ENCODE assay signal across 27 mouse cellular contexts in genomic region chr11:18983294-18983693, GRCm38 (mm10). TPM values are rescaled to one million over a fixed set of nuclear protein-coding genes. Genes with fewer than 3 reads are reported as not detected.
A peak's percentile ranks its signal among the peaks of the same experiment; 100 is the strongest.
DNase-seq lines count a peak whose midpoint lies in the region; ATAC-seq and TF ChIP-seq lines count a peak whose summit lies in the region.
"Had no signal": no experiment of that assay in that cellular context is flagged by ENCODE, and none has a peak within 500 bp of the region (broad histone marks: within the 10 kb centered on the region; RNA-seq: fewer than 3 reads in every experiment).

No protein-coding gene starts in this region.

- no peak for DNase-seq in forebrain, embryonic 10.5 days (ENCODE audit: extremely low spot score, low spot score)
- no peak for DNase-seq in forebrain, postnatal 0 days
- DNase-seq in heart, postnatal 14 days: no peak
- no peak for DNase-seq in adrenal gland, postnatal 14 days
- DNase-seq: adrenal gland, adult 2 months; cerebellum, adult 8-10 months; cerebellum, postnatal 36 days; gastrocnemius, postnatal 36 days; kidney, adult 8-10 months; kidney, postnatal 10 days; layer of hippocampus, adult 9-11 months; liver; lung, adult 2 months; lung, postnatal 10 days; right cerebral cortex, adult 18-20 months; spleen, adult 18-20 months; thymus, postnatal 14 days had no signal

- peaks cover 6% of the 10 kb centered on the region; the same call in 1 of the 2 replicates for H3K27me3 ChIP-seq in forebrain, embryonic 10.5 days (ENCODE audit: poor library complexity, severe bottlenecking)
- H3K27me3 ChIP-seq in forebrain, postnatal 0 days (ENCODE audit: insufficient read depth, low read length): no peaks in the 10 kb centered on the region
- H3K27me3 ChIP-seq in heart, embryonic 15.5 days: no peaks in the 10 kb centered on the region
- H3K27me3 ChIP-seq in megakaryocyte, embryonic 14.5 days (replicated peaks): no peaks in the 10 kb centered on the region
- no peaks in the 10 kb centered on the region for H3K27me3 ChIP-seq in hindbrain, embryonic 13.5 days
- H3K27me3 ChIP-seq: CH12.LX had no signal

- H3K9me3 ChIP-seq in forebrain, embryonic 10.5 days: no peaks in the 10 kb centered on the region
- H3K9me3 ChIP-seq in forebrain, postnatal 0 days (ENCODE audit: low read length): no peaks in the 10 kb centered on the region
- H3K9me3 ChIP-seq in heart, embryonic 15.5 days (replicated peaks): no peaks in the 10 kb centered on the region
- no peaks in the 10 kb centered on the region for H3K9me3 ChIP-seq in megakaryocyte, embryonic 14.5 days
- H3K9me3 ChIP-seq in hindbrain, embryonic 13.5 days: no peaks in the 10 kb centered on the region
- H3K9me3 ChIP-seq: midbrain, embryonic 10.5 days had no signal

- ATAC-seq in forebrain, postnatal 0 days: no peak
- ATAC-seq in heart, embryonic 15.5 days (replicated peaks; ENCODE audit: insufficient number of reproducible peaks, insufficient read depth, low FRiP score, low read depth): no peak
- no peak for ATAC-seq in megakaryocyte, adult 5-6 weeks (ENCODE audit: poor library complexity, severe bottlenecking)
- ATAC-seq in hindbrain, embryonic 13.5 days (ENCODE audit: low FRiP score): no peak
- ATAC-seq: activated CD4-positive, CD25-positive, alpha-beta regulatory T cell, adult 4 months had no signal

- WGBS in forebrain, embryonic 10.5 days: 89% methylated on average over 7 of the region's 7 CpGs
- 67% methylated on average over 7 of the region's 7 CpGs for WGBS in forebrain, postnatal 0 days
- WGBS in heart, embryonic 15.5 days: 87% methylated on average over 7 of the region's 7 CpGs
- 38% methylated on average over 7 of the region's 7 CpGs for WGBS in hindbrain, embryonic 13.5 days

- no peak overlapping the region for H3K4me3 ChIP-seq in forebrain, embryonic 10.5 days
- H3K4me3 ChIP-seq in forebrain, postnatal 0 days (ENCODE audit: low read depth, low read length): no peak overlapping the region
- no peak overlapping the region for H3K4me3 ChIP-seq in heart, embryonic 15.5 days
- peak overlapping the region; percentile 50 for H3K4me3 ChIP-seq in megakaryocyte, embryonic 14.5 days (replicated peaks)
- H3K4me3 ChIP-seq in hindbrain, embryonic 13.5 days: no peak overlapping the region
- H3K4me3 ChIP-seq: midbrain, embryonic 10.5 days had no signal

- H3K9ac ChIP-seq in forebrain, postnatal 0 days: no peak overlapping the region
- H3K9ac ChIP-seq in heart, embryonic 15.5 days: no peak overlapping the region
- no peak overlapping the region for H3K9ac ChIP-seq in hindbrain, embryonic 13.5 days
- H3K9ac ChIP-seq: liver, embryonic 14.5 days had no signal

- TF ChIP-seq CTCF in forebrain, postnatal 0 days (IDR thresholded peaks at IDR 0.05; ENCODE audit: low read depth): no peak

- intact Hi-C loops in heart, postnatal 14 days (cut with DNase I): no loop called here

- no peak overlapping the region for H3K4me2 ChIP-seq in forebrain, postnatal 0 days (ENCODE audit: low read depth)
- H3K4me2 ChIP-seq in heart, embryonic 15.5 days: no peak overlapping the region
- no peak overlapping the region for H3K4me2 ChIP-seq in hindbrain, embryonic 13.5 days
- H3K4me2 ChIP-seq: heart, embryonic 11.5 days had no signal

- H3K27ac ChIP-seq in forebrain, embryonic 10.5 days: peak overlapping the region; percentile 74
- H3K27ac ChIP-seq in forebrain, postnatal 0 days (ENCODE audit: low read depth, low read length): no peak overlapping the region
- peak overlapping the region; percentile 71 for H3K27ac ChIP-seq in heart, embryonic 15.5 days
- H3K27ac ChIP-seq in hindbrain, embryonic 13.5 days: 0 out of 2 replicates have a peak overlapping the region, but pooled peaks have one; percentile 40
- H3K27ac ChIP-seq: liver, embryonic 14.5 days; macrophage; midbrain, embryonic 10.5 days had no signal

- peaks cover 66% of the 10 kb centered on the region for H3K4me1 ChIP-seq in forebrain, embryonic 10.5 days
- no peaks in the 10 kb centered on the region for H3K4me1 ChIP-seq in forebrain, postnatal 0 days (ENCODE audit: insufficient read depth)
- peaks cover 50% of the 10 kb centered on the region for H3K4me1 ChIP-seq in heart, embryonic 15.5 days (replicated peaks)
- H3K4me1 ChIP-seq in megakaryocyte, embryonic 14.5 days: peaks cover 93% of the 10 kb centered on the region
- H3K4me1 ChIP-seq in hindbrain, embryonic 13.5 days (replicated peaks): peaks cover 62% of the 10 kb centered on the region

- H3K36me3 ChIP-seq in forebrain, embryonic 10.5 days (replicated peaks): peaks cover 30% of the 10 kb centered on the region
- no peaks in the 10 kb centered on the region for H3K36me3 ChIP-seq in forebrain, postnatal 0 days (ENCODE audit: insufficient read depth)
- H3K36me3 ChIP-seq in heart, embryonic 15.5 days: peaks cover 22% of the 10 kb centered on the region
- H3K36me3 ChIP-seq in megakaryocyte, embryonic 14.5 days (replicated peaks; ENCODE audit: low read length): peaks cover 99% of the 10 kb centered on the region
- peaks cover 42% of the 10 kb centered on the region for H3K36me3 ChIP-seq in hindbrain, embryonic 13.5 days

RNA-seq across cellular contexts. Expression of gene Meis1, which starts 35.5 kb away (rescaled TPM):
- 36.1 and 39.6 TPM in 2 replicates for polyA plus RNA-seq in forebrain, embryonic 10.5 days (2016; fragmentation: Nextera tagmentation; extraction: Ambion mirVana)
- total RNA-seq in forebrain, postnatal 0 days (2014; rRNA removed): 15.8 and 16.9 TPM in 2 replicates
- polyA plus RNA-seq in forebrain, postnatal 0 days (2015; fragmentation: Nextera tagmentation; extraction: Ambion mirVana): 11.4 and 12.5 TPM in 2 replicates
- 51.8 and 67.7 TPM in 2 replicates for polyA plus RNA-seq in heart, embryonic 15.5 days (2015; fragmentation: Nextera tagmentation; extraction: Ambion mirVana)
- total RNA-seq in heart, postnatal 14 days (2021): 10 to 100 TPM; 30.1 to 33.9 TPM
- polyA plus RNA-seq in megakaryocyte, embryonic 14.5 days (2012; ENCODE audit: insufficient read depth, low replicate concordance): 121 and 264 TPM in 2 replicates
- total RNA-seq in megakaryocyte, adult 5-6 weeks (2015): 3.3 and 4.2 TPM in 2 replicates
- total RNA-seq in megakaryocyte, adult 5-6 weeks (2017): 5.9 and 6.0 TPM in 2 replicates
- polyA plus RNA-seq in hindbrain, embryonic 13.5 days (2015; fragmentation: Nextera tagmentation; extraction: Ambion mirVana): 211 and 212 TPM in 2 replicates
- total RNA-seq in adrenal gland, postnatal 14 days (2021): 57.0 and 57.5 TPM in 2 replicates
